Mouse (Mus musculus): ENCODE measurements around the gene Tspan5.

DNA sequence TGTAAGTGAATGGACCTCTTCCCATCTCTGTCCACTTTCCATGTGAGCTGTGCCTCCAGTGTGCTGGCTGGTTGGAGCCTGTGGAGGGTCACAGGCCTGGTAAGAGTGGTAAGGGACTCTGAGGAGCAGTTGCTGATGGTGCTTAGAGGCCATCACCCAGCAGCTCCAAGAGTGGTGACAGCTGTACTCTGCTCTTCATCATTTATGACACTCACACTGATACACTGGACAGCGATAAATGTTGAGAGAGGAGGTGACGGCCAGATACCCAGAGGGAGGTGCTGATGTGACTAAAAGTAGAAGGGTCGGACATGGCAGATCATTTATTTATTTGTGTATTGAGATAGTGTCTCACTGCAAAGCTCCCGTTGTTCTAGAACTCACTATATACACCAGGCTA is 176.2 kb downstream of the Tspan5 start:
- TF ChIP-seq CTCF (IDR thresholded peaks at IDR 0.05; ENCODE audit: extremely low read depth, insufficient read depth, low read length) (no peak), POLR2A (IDR thresholded peaks at IDR 0.05; ENCODE audit: extremely low read depth, insufficient read depth, low read length) (no peak)

Measured in cortical plate, adult 2 months (tissue).